Mouse (Mus musculus) layer of hippocampus, adult 9-11 months (tissue): Measurements from ENCODE around the gene Fads1.
"Not testable (repeated sequence)": the region's sequence is repeated elsewhere in the genome, so short reads cannot be mapped to it uniquely, and the experiment has no call there.

ENCODE experiments used
- DNase-seq: peaks from one replicate; pipeline ENCODE4 v3.0.0; 2022

The Fads1 gene

DNA sequence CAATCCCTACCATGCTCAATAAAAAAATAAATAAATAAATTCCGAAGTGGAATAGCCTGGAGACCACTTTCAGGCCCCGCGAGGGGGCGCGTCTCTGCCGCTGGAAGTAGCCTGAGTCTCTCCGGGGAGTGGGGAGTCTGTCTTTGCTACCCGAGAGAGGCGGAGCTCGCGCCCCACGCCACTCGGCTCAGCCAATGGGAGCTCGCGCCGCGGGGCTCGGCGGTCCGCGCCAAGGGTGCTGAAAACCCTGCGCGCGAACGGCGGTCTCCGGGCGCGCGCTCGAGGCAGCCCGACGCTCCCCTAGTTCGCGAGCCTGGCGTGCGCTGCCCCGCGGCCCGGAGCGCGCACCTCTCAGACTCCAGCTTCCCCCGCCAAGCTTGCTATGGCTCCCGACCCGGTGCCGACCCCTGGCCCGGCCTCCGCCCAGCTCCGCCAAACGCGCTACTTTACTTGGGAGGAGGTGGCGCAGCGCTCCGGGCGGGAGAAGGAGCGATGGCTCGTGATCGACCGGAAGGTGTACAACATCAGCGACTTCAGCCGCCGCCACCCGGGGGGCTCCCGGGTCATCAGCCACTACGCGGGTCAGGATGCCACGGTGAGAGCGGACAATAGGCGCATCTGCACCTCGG lies at the start of gene Fads1:
TSS of gene Fads1 (plus strand) at position 219 of the 629 bp plus-strand sequence.
- peak; percentile 96 for DNase-seq

DNA sequence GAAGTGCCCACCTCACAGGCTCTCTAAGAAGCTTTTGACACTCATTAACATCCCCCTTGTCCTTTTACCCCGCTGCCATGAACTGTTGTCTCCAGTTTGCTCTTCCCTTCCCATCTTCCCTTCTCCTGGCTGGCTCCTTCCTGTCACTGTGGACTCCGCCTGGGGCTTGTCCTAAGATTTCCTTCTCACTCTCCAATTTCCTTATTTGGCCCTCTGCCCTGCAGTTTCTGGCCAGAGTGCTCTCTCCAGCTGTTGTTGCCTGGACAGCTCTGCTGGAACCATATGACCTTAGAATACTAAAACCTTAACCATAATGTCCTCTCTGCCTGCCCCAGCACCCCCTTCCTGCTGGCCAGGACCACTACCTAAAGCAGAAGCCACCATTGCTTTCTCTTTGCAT lies 48.0 kb upstream of the Fads1 start:
- no peak for DNase-seq

DNA sequence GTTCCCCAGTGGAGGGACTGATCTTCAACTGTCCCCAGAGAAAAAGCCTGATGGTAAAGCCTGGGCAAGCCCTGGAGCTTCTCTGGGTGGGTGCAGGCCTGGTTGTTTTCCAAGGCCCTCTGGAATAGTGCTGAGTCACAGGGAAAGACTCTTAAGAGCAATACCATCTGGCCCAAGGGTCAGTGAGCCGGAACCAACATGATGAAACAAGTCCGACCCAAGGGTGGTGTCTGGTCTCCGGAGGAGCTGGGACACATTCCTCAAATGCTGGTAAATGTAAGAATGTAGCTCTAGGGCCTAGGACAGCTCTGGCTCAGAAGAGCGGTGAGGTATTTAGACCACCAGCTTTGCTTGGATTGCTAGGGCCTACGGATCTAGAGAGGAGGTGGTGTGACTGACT lies 45.3 kb upstream of the Fads1 start:
- no peak for DNase-seq

DNA sequence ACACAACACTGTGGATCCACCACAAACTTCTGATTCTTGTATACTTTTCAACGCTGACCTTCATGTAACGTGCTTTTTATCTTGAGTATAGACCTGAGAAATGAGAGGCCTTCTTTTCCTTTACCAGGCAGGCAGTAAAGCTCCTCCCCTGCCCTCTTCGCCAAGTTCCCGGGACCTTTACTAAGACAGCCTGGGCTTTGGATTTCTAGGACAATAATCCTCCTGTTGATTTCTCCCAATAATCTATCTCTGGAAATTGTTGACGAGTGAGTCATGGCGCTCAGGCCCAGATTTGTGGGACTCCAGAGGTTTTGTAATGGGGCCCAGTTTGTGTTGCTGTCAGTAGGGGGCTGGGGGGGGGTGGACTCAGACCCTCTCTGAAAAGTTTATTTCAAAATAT lies 43.0 kb upstream of the Fads1 start:
- no peak for DNase-seq

- no peak for DNase-seq
Measured at GRCm38 (mm10) chr19:10143667-10144066, 39.0 kb upstream of the Fads1 start.

- no peak for DNase-seq
Measured at GRCm38 (mm10) chr19:10144464-10144863, 38.2 kb upstream of the Fads1 start.

DNA sequence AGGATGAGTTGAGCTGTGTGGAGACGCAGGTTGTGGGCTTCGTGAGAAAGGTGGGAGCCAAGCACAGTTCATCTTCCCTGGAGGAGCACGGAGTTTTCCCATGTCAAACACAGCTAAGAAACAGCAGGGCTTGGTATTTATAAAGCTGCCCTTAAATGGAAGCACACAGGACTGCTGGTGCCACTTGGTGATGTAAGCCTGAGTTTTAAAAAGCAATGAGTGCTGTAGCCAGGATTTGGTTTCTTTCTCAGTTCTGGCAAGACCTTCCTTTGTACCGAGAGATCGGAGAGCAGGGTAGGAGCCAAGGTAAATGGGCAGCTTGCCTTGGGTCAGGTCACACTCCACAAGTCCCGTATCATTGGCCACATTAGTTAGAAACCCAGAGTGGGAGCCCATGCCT lies 34.1 kb upstream of the Fads1 start:
- no peak for DNase-seq

DNA sequence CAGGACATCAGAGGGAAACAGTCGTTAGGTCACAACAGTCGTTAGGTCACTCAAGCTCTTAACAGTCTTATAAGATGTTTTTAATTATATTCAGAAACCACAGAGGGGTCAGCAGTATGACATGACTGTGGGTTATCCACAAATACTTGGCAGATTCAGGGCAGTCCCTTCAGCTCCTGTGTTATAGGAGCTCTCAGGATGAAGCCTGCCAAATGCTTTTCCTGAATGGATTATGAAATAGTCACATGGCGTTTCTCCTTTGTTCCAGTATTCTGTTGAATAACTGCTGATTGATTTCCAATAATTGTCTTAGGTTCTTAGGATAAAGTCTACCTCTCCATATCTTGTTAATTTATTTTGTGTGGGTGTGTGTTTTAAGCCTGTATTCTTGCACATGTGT lies 33.5 kb upstream of the Fads1 start:
- no peak for DNase-seq

GRCm38 (mm10) chr19:10157725-10158124 lies 25.0 kb upstream of the Fads1 start:
- DNase-seq, result no peak

DNA sequence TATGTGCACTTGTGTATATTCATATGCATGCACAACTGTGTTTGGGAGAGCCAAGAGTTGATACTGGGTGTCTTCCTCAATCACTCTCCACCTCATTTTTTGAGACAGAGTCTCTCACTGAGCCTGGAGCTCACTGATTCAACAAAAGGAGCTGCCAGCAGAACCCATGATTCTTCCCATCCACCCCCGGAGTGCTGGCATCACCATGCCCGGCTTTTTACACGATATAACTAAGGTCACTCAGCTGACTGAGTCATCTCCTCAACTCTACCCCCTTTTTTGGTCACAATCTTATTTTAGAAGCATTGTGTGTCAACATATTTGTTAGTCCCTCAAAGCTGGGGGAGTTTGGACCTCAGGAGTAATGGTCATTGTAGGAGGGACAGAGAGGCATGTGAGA lies 18.8 kb upstream of the Fads1 start:
- DNase-seq, result no peak

GRCm38 (mm10) chr19:10165928-10166327 lies 16.8 kb upstream of the Fads1 start:
- not testable (repeated sequence) for DNase-seq

- DNase-seq, result no peak
Measured at GRCm38 (mm10) chr19:10167112-10167511, 15.6 kb upstream of the Fads1 start.

DNA sequence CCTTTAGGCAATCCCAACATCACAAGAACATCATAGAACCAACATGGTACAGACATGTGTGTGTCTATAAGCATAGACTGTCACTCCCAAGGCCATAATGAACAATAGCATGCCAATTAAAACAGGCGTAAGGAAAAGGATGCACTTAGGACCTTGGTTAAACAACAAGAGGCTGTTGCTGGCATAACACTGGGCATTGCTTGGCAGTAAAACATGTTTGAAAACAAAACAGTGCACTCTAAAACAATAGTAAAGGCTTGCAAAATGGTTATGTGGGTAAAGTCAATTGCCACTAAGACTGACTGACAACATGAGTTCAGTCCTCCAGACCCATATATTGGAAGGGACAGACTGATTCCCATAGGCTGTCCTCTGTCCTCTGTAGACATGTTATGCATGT lies 14.7 kb upstream of the Fads1 start:
- no peak for DNase-seq

DNA sequence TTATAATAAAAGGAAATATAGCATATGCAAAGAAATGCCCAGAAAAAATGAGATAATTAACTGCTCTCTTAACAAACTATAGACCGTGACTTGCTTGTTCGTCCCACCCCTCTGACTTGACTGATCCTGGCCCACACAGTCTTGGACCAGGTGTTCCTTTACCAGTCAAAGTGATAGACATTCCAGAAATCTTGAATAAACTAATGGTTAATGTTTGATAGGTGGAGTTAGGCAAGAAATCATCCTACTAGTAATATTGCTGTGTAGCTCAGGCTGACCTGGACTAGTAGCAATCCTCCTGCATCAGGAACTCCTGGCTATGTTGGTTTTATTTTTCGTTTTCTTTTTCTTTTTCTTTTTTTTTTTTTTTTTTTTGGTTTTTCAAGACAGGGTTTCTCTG lies 14.2 kb upstream of the Fads1 start:
- DNase-seq, result no peak

DNA sequence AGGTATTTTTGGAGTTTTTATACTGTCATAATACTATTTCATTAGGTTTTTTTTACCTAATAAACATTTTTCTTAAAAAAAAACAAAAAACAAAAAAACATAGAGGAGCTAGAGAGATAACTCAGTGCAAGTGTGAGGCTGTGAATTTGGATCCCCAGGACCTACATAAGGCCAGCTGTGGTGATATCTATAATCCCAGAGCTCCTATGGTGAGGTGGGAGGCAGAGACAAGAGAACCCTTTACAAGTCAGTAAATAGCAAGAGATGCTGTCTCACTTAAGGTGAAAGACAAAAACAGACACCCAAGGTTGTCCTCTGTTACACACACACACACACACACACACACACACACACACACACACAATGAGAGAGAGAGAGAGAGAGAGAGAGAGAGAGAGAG lies 13.5 kb upstream of the Fads1 start:
- DNase-seq, result no peak

DNA sequence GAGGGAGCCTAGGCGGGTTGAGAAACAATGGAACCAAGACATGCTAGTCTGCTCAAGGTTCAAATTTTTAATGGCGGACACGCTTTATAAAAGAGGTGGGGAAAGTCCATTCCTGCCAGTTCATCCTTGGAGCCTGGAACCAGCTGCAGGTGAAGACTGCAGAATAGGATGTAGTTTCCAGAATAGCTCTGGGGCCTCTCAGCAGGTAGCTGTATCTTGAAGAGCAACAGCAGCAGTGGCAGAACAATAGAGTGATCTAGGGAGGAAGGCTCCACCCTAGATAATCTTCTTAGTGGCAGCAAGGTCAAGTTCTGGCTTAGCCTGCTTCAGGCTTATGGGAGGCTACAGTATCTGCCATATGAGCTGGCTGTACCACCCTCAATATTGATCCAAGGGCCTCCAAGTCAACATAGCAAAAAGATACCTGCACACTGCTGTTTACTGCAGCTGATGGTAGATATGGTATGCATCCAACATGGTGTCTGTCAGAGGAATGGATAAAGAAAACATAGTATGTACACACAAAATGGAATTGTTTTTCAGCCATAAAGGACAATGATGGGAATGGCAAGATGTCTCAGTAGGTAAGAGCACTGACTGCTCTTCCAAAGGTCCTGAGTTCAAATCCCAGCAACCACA lies 12.9 kb upstream of the Fads1 start:
- DNase-seq, result not testable (repeated sequence)

- DNase-seq, result no peak
Measured at GRCm38 (mm10) chr19:10170466-10170865, 12.2 kb upstream of the Fads1 start.

DNA sequence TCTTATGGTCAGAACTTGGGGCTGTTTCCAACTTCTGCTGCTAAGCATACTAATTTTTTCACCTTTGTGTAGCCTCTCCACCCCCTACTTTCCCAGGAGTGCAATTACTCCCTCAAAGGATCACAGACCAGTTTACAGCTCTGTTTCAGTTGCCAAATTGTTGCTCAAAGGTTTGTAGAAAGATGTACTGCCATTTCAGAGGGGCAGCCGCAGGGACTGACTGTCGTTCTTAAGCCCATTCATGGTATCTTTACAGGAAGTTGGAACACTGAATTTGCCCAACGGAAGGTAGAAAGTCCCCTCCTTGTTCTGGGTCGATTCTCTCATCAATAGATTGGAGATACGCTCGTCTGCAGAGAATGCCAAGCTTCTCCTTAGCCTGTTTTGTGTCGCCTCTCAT lies 11.3 kb upstream of the Fads1 start:
- DNase-seq, result no peak

- peak; percentile 82 for DNase-seq
Measured at GRCm38 (mm10) chr19:10171846-10172245, 10.8 kb upstream of the Fads1 start.

GRCm38 (mm10) chr19:10173116-10173718 lies 9.5 kb upstream of the Fads1 start:
- DNase-seq, result no peak

DNA sequence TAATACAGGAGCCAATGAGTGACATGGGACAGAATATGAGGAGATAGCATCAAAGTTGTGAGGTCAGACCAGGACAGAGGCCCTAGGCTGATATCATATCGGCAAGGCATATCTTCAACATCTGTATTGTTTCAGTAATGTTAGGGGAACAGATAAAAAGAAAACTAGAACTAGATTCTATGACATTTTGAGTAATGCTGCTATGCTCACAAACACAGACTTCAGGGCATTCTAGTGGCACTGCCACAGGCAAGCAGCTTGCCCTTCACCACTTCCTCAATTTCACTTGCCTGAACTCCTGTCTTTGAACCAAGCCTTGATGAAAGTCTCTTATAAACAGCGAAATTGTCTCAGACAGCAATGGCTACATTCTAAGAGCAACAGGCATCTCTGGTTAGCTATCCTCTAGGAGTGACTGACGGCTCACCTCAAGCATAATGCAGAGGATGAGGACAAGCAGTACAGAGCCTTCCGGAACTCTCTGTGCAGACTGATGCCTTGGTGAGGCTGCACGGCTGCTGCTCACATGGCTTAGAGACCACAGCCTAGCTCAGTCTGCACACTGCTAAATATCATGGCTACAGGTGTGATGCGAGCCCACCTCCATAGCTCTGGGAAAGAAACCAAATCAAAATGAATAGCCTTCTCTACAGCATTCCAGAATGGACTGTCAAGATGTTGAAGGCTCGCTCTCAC lies 8.7 kb upstream of the Fads1 start:
- no peak for DNase-seq

DNA sequence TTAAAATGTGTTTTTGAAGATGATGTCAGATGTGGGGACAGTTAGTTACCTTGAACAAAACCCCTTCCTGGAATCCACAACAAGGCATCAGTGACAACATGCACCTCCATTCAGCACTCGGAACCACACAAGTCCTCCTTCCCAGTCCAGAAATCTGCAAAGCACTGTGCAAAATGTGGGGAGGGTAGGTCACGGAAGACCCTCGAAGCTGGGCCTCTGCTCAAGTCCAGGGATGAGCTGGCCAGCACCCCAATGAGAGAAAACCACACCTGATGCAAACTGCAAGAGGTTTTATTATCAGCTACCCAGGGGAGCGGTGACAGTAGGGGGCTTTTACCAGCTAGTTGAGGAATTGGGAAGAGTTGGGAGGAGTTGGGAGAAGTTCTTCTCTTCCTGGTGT lies 7.7 kb upstream of the Fads1 start:
- DNase-seq, result no peak

DNA sequence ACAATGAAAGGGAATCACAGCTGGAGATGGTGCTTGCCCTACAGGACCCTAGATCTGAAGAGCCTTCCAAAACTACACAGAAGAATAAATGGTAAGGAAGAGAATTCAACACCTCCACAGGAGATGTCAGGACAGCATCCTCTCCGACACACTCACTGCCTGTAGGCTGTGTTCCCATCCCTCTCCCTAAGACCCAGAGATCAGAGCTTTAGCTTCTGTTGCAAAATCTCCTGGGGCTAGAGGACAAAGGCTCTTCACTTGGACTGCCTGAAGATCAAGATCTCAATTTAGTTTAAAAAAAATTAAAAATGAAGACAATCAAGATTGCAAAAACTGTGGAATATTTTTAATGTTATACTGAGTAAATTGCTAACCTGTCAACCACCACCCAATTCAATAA lies 6.2 kb upstream of the Fads1 start:
- no peak for DNase-seq

DNA sequence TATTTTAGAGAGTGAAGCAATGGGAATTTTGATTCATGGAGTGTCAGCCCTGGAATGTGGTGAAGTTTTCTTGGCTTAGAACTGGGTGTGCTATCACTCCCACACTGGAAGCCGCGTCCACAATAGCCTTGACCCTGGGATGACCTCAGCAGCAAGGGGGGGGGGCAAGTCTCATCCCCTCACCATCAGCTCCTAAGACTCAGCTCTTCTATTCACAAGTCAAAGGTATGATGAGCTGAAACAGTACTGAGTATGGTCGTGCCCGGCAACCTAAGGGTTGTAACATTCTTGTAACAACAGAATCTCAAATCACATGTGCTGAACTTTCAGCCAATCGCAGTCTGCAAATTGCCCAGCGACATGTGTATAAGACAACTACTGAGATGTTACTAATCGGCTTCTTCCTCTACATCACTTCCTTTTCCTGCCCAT lies 5.7 kb upstream of the Fads1 start:
- DNase-seq, result no peak
